Mouse (Mus musculus) thymus, adult 2 months (tissue): ENCODE results near the gene Smg9.

Experiments
- CTCF ChIP-seq: fragments of 200-500 bp; IDR thresholded peaks from 2 replicates; pipeline ENCODE4 v1.5.1; 2012; ENCODE audit warnings: mild to moderate bottlenecking, control low read depth, low read length, moderate library complexity, borderline replicate concordance; ENCODE audit not compliant: control insufficient read depth, poor library complexity, insufficient read depth; ENCODE audit errors: extremely low read depth
- POLR2A ChIP-seq: fragments of 200-500 bp; IDR thresholded peaks from 2 replicates; pipeline ENCODE4 v1.6.1; 2012; ENCODE audit warnings: mild to moderate bottlenecking, low read length, control low read depth, moderate library complexity; ENCODE audit not compliant: control insufficient read depth, poor library complexity, insufficient read depth; ENCODE audit errors: extremely low read depth

GRCm38 (mm10) chr7:24361001-24361400 is 38.4 kb upstream of the Smg9 start:
- TF ChIP-seq POLR2A (no peak), CTCF (no peak)
